Mouse (Mus musculus) C2C12 (cell line): ENCODE measurements around the gene Cog4.

Experiments
- CEBPB ChIP-seq: IDR thresholded peaks from one replicate; pipeline ENCODE4 v1.6.1; 2011; ENCODE audit warnings: low read depth, mild to moderate bottlenecking, control low read depth, moderate library complexity
- CTCF ChIP-seq: IDR thresholded peaks from one replicate; pipeline ENCODE4 v1.5.1; 2011; ENCODE audit not compliant: control insufficient read depth, insufficient read depth, insufficient read length
- MAX ChIP-seq: IDR thresholded peaks from one replicate; pipeline ENCODE4 v1.6.1; 2011; ENCODE audit warnings: mild to moderate bottlenecking, control low read depth

DNA sequence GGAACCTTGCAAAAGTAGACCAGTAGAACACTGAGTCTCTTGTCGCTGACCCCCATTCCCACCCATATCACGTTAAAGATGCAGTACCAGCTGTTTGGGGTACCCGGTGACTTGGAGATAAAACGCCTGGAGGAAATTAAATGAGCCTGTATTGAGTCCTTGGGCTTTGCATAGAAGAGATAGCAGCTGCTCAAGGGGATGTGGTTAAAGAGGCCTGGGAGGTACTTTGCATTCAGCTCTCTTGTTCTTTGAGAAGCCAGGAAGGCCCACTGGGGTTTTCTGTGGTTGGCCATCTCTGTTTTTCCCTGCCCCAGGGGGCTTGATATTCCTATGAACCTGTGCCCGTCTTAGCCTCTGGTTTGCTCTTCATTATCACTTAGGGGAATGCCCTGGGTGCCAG lies 82.7 kb downstream of the Cog4 start:
- TF ChIP-seq CTCF, result no peak
- no peak for TF ChIP-seq MAX
- no peak for TF ChIP-seq CEBPB
